Mouse (Mus musculus) cerebellum, adult 9-11 months (tissue): ENCODE results near the gene Gabrb2.
A peak's percentile ranks its signal among the peaks of the same experiment; 100 is the strongest.

Source experiments
- DNase-seq: peaks from one replicate; pipeline ENCODE4 v3.0.0; 2022

Gene Gabrb2

GRCm38 (mm10) chr11:42535286-42535685 is 115.7 kb downstream of the Gabrb2 start:
- DNase-seq: no peak

- DNase-seq: no peak
Observed at GRCm38 (mm10) chr11:42535861-42536260, 116.3 kb downstream of the Gabrb2 start.

- no peak for DNase-seq
Observed at GRCm38 (mm10) chr11:42542861-42543260, 123.3 kb downstream of the Gabrb2 start.

GRCm38 (mm10) chr11:42566023-42566422 is 146.5 kb downstream of the Gabrb2 start:
- no peak for DNase-seq

- DNase-seq: peak; percentile 51
Observed at GRCm38 (mm10) chr11:42571467-42571866, 151.9 kb downstream of the Gabrb2 start.

- DNase-seq: no peak
Observed at GRCm38 (mm10) chr11:42575146-42575873, 155.8 kb downstream of the Gabrb2 start.

- DNase-seq: peak; percentile 48
Observed at GRCm38 (mm10) chr11:42579804-42580203, 160.2 kb downstream of the Gabrb2 start.

GRCm38 (mm10) chr11:42581123-42581522 is 161.6 kb downstream of the Gabrb2 start:
- no peak for DNase-seq

- DNase-seq: no peak
Observed at GRCm38 (mm10) chr11:42581753-42582152, 162.2 kb downstream of the Gabrb2 start.

- DNase-seq: no peak
Observed at GRCm38 (mm10) chr11:42592418-42592817, 172.9 kb downstream of the Gabrb2 start.

GRCm38 (mm10) chr11:42606225-42606624 is 186.7 kb downstream of the Gabrb2 start:
- DNase-seq: peak; percentile 83

GRCm38 (mm10) chr11:42609128-42609763 is 189.7 kb downstream of the Gabrb2 start:
- DNase-seq: no peak

GRCm38 (mm10) chr11:42618195-42618594 is 198.6 kb downstream of the Gabrb2 start:
- DNase-seq: peak; percentile 72

GRCm38 (mm10) chr11:42621109-42621508 is 201.6 kb downstream of the Gabrb2 start:
- no peak for DNase-seq

GRCm38 (mm10) chr11:42650111-42650510 is 230.6 kb downstream of the Gabrb2 start:
- DNase-seq: peak; percentile 90

GRCm38 (mm10) chr11:42651572-42651971 is 232.0 kb downstream of the Gabrb2 start:
- DNase-seq: no peak

GRCm38 (mm10) chr11:42654189-42654588 is 234.6 kb downstream of the Gabrb2 start:
- DNase-seq: no peak

- no peak for DNase-seq
Observed at GRCm38 (mm10) chr11:42668657-42669056, 249.1 kb downstream of the Gabrb2 start.
